Mouse (Mus musculus): ENCODE data around the gene Gm37240. TPM values are rescaled to one million over a fixed set of nuclear protein-coding genes. Genes with fewer than 3 reads are reported as not detected.

The Gm37240 gene
- total RNA-seq, 2 experiments from 2014 or later, result 35.3 to 39.6 TPM

DNA sequence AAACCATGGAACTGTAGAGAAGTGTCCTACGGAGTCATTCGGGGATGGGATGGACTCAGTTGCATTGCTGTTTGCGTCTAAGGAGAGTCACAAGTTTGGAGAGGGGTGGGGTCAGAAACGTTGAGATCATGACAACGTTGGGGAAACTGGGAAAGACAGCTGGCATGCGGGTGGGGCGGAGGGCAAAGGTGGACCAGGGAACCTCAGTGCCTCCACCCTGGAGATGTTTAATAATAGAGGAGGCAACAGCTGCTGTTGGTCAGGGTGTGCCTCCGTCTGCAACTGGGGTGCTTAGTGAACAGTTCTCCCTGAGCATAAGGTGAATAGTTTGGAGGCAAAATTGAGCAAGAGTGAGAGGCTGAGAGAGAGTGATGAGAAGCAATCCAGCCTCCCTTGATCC lies 758.8 kb downstream of the Gm37240 start:
- DNase-seq, result no peak

DNA sequence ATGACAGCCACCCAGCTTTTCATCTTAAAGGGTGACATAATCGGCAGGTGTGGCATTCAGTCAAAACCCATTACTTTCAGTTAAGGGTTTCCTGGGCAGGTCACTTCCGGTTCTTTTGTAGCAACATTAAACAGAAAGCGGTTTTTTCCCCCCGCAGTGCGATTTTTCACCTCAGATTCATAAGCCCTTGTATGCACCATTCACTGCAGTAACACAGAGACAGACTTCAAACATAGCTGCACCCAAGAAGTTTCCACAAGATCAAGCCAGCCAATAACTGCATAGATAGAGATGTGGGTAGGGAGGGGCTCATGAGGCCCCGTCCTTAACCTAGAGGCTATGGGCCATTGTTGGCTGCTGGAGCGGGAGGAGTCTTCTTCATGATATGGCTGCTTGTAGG lies 760.3 kb downstream of the Gm37240 start:
- no peak for DNase-seq

DNA sequence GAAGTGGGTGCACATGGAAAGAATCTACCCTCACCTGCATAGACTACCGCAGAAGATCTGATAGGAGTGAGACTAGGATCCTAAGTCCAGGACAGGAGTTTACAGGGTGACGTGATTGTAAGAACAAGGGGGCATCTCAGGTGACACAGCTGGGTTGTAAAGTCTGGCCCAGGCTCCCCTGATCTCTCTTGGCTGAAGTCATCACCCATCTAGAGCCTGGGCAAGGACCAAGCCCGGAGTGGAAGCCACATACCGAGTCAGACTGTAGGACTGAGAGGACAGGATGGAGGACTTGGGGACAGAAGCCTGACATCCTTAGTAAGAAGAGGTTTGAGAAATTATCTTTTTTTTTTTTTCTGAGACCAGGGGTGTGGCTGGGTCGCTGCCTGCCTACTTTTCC lies 761.8 kb downstream of the Gm37240 start:
- peak; percentile 55 for DNase-seq

DNA sequence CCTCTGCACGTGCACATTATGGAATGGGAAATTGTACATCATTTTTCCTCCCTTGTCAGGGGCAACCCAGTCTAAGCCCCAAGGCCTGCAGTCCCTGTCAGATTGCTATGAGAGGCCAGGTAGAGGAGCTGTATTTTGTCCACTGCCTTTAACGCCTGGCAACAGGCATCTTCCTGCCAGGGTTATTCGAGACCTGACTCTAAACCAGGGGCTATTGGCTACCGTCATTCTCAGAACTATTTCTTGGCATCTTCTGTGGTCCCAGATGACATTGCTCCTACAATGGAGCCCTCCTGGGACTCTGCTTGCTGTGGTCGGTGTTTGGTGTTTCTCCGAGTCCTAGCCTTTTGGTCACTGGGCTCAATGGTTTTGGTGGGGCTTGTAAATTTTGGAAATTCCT lies 762.4 kb downstream of the Gm37240 start:
- DNase-seq, result peak; percentile 45

DNA sequence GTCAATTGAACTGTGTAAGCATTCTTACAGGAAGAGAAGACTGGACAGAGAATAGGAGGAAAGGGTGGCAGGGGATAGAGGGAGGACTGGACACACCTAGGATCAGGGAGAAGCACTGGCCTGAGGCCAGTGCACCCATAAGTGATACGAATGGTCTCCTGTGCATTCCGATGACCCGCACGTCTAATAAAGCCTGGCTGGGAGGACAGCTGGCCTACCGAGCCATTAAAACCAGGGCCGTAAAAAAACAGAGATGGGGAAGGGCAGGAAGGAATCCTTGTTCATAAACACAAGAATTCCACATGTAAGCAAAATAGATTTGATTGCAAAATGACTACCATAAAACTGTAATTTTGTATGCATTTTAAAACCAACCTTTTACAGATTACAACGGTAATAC lies 762.9 kb downstream of the Gm37240 start:
- no peak for DNase-seq

DNA sequence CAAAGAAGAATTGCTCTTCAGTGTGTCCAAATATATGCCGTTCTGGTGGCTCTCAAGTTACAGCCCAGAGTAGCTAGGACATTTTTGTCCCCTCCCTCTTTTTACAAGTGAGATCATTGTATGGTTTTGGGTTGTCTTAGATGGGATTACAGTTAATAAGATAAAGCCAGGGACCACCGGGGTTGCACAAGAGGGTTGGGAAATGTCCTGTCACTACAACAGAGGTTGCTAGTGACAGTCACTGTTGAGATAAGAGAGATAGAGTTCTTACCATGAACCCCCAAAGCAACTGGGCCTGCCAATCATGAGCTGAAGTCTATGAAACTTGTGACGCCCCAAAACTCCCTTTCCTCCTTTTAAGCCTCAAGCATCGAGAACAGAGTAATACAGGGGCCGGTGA lies 769.6 kb downstream of the Gm37240 start:
- no peak for DNase-seq

DNA sequence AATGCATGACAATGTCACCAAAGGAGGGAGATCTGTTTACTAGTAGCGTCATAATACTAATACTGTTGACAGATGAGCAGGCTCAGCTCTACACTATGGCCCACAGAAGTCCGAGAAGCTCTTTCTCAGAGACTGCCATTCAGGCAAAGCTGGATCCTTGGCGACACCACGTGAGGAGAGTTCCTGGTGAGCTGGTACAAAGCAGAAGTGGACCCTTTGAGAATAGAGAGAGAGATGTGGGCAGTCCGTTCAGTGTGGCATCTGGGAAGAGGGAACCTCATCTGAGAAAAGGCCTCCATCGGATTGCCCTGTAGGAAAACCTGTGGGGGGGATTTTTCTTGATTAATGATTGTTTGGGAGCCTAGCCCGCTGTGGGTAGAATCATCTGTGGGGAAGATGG lies 770.3 kb downstream of the Gm37240 start:
- no peak for DNase-seq

DNA sequence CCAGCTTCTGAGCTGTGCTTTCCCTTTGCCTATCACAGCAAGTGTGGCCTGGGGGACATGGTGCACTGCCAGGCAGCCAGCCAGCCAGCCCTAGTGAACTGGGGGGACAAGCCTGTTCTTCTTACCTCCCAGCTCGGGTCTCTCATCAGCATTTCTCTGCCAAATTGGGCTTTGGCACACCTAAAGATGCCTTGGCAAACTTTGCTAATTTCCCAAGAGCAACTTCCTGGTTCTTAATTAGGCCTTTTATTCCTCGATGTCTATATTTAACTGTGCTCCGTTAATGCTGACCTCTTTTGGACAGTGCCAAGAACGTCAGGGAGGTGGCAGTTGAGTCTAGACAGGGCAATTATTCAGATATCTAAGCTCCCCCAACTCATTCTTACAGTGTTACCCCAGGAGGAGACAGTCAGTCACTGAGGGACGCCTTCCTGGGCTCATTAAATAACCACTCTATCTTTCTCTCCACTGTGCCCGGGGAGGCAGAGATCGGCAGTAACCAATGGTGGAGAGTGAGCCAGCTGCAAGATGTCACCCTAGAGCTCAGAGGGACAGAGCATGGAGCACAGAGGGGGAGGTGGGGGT lies 771.3 kb downstream of the Gm37240 start:
- DNase-seq, result no peak

DNA sequence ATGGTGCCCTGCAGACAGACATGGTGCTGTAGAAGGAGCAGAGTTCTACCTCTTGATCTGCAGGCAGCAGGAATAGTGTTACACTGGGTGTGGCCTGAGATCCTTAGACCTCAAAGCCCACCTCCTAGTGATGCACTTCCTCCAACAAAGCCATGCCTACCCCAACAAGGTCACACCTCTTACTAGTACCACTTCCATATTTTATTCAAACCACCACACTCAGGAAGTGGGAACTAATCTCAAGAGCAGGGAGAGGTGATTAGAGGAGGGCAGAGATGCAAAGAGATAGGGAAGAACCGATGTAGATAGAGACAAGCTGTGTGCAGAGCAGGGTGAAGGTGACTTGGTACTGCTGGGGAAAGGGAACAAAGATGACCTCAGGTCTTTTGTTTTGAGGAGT lies 773.8 kb downstream of the Gm37240 start:
- no peak for DNase-seq

DNA sequence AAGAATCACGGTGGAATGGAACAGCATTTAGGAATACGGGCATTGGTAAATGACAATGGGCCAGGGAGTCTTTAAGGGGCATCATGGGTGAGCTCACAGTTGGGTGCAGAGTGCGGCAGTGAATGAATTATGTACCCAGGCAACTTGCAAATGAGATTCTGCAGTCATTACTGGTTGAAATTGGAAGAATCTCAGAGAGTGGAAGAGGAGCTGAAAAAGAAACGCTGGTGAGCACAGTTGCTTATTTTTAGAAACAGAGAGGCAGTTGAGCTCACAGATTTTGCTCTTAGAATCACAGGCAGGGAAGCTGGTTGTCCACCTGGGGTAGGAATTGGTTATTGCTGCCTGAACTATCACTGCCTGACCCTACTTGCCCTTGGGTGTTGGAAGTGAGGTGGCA lies 776.6 kb downstream of the Gm37240 start:
- DNase-seq, result no peak

DNA sequence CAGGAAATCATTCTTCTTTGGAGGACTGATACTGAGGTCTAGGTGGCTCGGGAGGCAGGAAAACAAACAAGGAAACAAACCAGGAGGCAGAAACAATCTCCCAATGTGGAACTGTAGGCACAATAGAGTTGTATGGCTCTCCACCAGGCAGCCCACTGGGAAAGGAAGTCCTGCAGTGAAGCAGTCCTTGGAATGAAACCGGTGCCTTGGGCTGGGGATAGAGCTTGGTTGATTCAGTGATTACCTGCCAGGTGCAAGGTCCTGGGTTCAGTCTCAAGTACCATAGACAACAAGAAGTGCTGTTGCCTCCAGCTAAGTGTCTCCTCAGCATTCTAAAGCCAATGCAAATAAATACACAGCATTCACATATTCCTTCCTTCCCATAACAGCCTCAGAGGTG lies 778.1 kb downstream of the Gm37240 start:
- DNase-seq, result no peak

DNA sequence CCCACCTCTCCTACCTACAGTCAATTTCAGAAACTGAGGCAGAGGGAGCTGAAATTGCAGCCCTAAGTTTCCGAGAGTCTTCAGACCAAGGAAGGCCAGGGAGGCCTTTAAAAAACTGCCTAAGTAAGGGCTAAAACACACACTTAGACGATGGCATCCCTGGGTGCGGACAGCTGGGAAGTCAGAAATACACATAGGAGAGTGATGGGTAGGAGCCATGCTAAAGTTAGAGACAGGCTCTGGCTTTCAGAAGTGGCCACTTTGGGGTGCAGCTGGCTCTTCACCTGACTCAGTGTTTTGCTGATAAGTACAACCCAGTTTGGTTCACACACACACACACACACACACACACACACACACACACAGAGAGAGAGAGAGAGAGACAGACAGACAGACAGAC lies 778.9 kb downstream of the Gm37240 start:
- DNase-seq, result no peak

DNA sequence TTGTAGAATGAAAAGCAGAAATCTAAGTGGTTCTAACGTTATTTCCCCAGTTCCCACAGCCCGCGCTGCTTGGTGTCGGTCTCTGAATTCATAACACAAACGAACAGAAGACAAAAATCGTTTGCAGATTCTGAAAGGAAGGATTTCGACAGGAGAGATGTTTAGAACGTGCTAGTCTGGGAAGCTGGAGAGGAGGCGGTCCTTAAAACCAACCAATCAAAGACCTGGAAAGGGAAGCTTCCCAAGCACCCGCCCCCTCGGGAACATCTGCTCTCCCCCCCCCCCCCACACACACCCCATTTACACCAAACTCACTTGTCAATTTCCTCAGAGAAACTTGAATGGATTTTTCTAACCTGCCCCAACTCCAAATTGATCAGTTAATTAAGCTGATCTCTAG lies 780.4 kb downstream of the Gm37240 start:
- DNase-seq, result no peak

DNA sequence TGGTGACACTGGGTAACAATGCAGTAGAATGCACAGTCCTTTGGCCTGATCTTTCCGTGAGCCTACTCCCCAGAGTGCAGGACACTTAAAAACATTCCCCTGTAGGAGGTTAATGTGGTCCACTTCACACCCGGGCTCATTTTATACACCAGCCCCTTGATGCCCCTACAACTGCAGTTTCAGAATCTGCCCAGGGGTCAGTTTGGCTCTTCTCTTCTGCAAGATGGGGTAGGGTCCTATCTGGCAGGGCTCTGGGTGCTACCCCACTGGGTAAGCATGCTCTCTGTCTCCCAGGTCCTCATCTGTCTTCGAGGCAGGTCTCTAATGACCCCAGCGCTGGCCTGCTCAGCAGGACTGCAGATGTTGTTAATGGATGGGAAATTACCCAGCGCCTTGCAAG lies 783.0 kb downstream of the Gm37240 start:
- DNase-seq, result no peak

DNA sequence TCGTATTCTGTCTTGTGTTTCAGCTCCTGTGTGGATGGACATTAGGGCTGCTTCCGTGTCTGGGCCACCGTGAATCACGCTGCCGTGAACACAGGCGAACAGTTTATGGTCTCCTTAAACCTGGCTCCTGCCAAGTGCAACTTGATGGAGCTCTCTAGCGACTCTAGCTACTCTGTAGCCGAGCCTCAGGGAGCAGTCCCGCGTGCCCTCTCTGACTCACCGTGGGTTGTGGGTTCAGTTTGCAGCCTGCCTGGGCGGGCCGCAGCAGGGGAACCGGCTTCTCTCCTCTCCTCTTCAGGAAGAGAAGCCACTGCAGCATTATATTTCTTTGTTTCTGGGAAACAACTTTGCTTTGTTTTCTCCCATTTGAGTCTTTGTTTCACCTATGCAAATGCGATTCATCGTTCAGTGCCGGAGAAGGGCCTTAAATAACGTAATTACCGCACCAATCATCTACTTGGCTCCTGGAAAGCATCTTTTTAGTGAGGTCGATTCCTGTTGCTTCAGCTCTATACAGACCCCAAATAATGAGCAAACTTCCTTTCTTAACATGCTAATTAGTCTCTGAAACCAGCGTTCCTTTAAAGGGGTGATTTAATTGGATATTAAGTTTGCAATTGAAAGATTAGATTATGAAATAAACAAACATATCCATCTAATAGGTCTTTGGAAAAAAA lies 806.3 kb downstream of the Gm37240 start:
- DNase-seq, result no peak

DNA sequence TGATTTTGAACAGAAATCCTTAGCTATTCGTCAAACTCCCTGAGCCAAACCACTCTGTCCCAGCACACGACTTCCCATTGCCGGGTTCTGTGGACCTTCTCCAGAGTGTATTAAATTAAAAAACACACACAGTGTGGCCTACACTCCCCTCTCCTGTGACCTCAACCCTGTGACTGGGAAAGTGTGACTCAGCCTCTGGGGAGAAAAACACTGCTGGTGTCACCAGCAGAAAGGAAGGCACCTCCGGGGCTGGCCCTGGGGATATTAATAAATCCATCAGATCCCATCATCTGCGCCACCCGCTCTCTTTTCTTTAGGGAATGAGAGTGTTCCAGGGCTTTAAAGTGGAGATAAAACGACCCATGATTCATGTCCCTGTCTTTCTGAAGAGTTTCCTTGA lies 823.2 kb downstream of the Gm37240 start:
- DNase-seq, result no peak

DNA sequence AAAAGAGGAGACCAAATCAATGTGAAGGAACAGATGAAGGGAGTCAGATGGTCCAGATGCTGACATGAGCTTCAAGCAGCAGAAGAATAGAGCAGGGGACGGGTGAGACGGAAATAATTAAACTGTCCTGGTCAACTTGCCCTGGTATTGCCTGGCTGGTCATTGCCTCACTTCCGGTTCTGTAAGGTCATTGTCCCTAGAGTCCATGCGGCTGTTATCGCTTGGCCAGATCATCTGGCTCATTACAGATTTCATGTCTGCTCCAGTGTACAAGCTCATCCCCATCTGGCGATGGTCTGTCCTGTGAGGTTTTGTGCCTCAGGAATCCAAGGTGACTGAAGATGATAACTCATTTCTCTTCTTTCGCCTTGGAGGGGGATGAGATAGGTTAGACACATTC lies 827.2 kb downstream of the Gm37240 start:
- DNase-seq, result no peak

DNA sequence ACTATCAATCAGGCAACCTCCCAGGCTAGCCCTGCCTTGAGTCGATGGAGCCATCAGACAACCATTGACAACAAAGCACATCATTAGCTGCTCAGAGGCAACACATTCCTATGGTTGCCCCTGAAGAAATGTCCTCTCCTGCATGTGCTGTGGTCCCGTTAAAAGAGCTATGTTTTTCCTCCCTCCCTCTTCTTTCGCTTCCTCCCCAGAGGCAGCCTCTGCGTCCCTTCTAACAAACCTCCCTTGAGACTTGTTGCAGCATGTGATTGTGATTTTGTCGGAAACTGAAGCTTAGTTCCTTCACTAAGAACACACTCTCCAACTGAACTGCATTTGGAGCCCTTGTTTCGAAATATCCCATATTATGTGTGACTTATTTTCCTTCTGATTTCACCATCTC lies 830.1 kb downstream of the Gm37240 start:
- DNase-seq, result no peak

DNA sequence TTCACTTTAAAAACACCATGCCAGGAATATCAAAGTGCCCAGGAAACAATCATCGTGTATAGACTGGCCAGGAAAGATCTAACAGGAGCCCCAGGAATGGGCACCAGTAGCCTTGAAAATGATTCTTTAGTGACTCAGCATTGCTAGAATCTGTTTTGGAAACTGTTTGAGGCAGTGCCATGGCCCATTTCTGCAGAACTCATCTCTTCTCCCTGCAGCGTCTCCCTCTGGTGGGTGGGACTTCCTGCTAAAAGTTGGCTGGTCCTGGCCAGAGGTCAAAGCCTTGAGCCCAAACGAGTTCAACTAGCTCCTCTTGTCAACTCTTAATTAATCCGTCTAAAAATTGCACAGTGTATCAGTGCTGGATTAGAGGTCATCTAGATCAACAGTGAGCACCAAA lies 833.8 kb downstream of the Gm37240 start:
- no peak for DNase-seq

DNA sequence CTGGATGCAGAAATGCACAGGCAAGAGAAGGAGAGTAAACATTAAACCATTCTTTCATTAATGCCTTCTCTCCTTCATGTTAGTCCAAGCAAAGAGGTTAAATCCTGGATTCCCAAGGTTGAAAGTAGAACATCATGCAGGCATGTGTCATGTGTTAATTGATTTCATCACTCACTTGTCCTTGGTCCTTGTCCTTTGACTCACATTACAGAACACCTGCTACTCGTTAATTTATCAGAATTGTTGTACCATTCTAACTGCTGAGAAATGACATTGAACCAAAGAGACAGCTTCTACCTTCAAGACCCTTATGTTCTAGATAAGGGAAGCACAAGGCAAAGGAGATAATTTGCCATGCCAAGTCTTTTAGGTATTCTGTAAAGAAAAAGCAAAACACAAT lies 835.1 kb downstream of the Gm37240 start:
- no peak for DNase-seq

DNA sequence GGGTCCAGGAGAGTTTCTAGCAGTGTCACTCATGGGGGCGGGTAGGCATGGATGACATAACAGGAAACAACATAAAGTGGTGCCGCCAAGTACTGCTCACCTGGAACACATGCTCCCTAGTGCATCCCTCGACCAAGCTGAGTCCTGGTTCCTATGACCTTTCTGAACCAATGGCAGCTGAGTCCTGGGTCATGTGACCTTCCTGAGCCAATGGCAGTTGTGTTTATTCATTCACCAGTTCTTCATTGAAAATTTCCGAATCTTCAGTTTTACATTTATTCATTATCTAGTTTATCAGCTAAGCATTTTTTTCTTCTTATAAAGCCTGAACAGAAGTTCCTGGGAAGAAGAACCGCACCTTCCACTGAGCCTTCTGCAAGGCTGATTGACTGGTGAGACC lies 838.7 kb downstream of the Gm37240 start:
- no peak for DNase-seq

DNA sequence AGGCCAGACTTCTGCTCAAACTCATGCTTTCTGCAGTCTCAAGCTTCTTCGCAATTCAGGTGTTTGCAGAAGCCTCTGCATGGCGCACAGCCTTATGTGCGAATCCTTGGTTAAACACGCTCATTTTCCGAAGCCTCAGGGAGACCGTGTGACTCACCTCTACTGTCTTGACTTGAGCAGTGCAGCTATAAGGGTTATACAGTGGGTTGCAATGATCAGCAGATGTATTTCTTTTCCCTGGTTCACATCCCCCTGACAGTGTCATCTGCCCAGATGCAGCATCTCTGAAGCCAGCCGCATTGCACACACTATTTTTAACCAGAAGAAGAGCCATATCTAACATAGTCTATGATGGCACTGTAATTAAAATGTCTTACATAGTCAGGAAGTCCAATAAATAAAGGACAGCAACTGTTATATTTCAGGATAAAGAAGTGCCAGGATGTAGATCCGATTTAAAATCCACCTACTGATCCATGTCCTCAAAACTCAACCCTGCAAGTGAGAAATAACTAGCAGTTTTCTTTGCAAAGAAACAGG lies 843.6 kb downstream of the Gm37240 start:
- DNase-seq, result no peak

DNA sequence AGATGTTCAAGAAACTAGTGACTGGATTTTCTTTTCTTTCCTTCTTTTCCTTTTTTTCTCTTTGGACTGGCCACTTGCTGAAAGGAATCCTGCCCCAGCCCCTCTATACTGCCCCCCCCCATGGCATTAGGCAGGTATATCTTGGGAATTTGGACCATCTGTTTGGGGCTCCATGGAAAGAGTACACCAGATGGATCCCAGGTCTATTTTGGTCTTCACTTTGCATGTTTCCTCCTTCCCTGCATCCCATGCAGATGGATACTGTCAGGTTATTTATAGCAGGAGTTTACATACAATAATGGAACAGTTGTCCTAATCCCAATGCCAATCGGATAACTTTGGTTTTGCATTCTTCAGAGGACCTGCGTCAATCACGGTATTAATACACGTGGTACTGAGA lies 845.2 kb downstream of the Gm37240 start:
- DNase-seq, result no peak

DNA sequence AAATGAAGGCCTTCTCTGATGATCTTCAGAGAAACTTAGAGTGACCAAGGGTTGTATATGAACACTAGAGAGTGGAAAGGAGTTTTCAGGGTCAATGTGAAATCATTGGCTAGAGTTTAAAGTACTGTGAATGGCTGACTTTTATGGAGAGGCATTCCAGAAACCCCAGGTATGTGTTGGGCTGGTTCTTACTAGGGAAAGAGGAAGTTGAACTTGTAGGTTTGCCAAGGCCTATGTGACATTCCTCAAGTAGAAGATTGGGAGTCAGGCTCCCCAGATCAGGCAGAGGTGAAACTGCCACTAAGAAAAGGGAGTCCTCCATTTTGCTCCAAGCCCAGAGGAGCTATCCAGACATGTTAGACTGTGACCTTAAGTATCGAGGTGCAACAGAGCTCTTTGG lies 858.2 kb downstream of the Gm37240 start:
- DNase-seq, result no peak

Data from gastrocnemius, postnatal 25 days (tissue).